ENCODE assay signal across 11 mouse cellular contexts in genomic region chr6:86874711-86875375, GRCm38 (mm10). TPM values are rescaled to one million over a fixed set of nuclear protein-coding genes. Genes with fewer than 3 reads are reported as not detected.
A peak's percentile ranks its signal among the peaks of the same experiment; 100 is the strongest.
DNase-seq lines count a peak whose midpoint lies in the region; ATAC-seq lines count a peak whose summit lies in the region.
"Had no signal": no experiment of that assay in that cellular context is flagged by ENCODE, and none has a peak within 500 bp of the region (broad histone marks: within the 10 kb centered on the region; RNA-seq: fewer than 3 reads in every experiment).

No protein-coding gene starts in this region.

- intact Hi-C loops in left cerebral cortex, postnatal 4 days (cut with DNase I): no loop called here
- intact Hi-C loops in left cerebral cortex, postnatal 36 days (cut with DNase I): no loop called here

- no peak overlapping the region for H3K4me3 ChIP-seq in forebrain, embryonic 13.5 days
- H3K4me3 ChIP-seq: liver, embryonic 13.5 days had no signal

- no peaks in the 10 kb centered on the region for H3K27me3 ChIP-seq in forebrain, embryonic 13.5 days
- H3K27me3 ChIP-seq: liver, embryonic 13.5 days had no signal

- no peak for ATAC-seq in forebrain, embryonic 13.5 days
- ATAC-seq: CD4-positive, CD25-positive, alpha-beta regulatory T cell, adult 4 months had no signal

- H3K4me1 ChIP-seq in forebrain, embryonic 13.5 days: no peaks in the 10 kb centered on the region

- peaks cover 2% of the 10 kb centered on the region; the same call in 1 of the 2 replicates for H3K36me3 ChIP-seq in forebrain, embryonic 13.5 days (ENCODE audit: poor library complexity, severe bottlenecking)

- no peak overlapping the region for H3K4me2 ChIP-seq in forebrain, embryonic 13.5 days
- H3K4me2 ChIP-seq: liver, embryonic 13.5 days had no signal

- peak; percentile 41 to 48 for DNase-seq in cerebellum, postnatal 14 days
- DNase-seq in cerebellum, adult 8-10 months: no peak
- peak; percentile 41 for DNase-seq in left cerebral cortex, postnatal 4 days
- no peak for DNase-seq in left cerebral cortex, postnatal 36 days (ENCODE audit: low spot score in 2 of 2)
- peak; percentile 94 for DNase-seq in 416B (ENCODE audit: low read depth)
- peak; percentile 39 for DNase-seq in kidney, postnatal 14 days
- DNase-seq in ovary, postnatal 10 days (ENCODE audit: low spot score): no peak
- DNase-seq: liver, embryonic 13.5 days; right cerebral cortex, adult 18-20 months had no signal

- H3K9ac ChIP-seq in forebrain, embryonic 13.5 days: no peak overlapping the region
- H3K9ac ChIP-seq: liver, embryonic 13.5 days had no signal

- 89% methylated on average over 6 of the region's 6 CpGs for WGBS in forebrain, embryonic 13.5 days

- H3K9me3 ChIP-seq in forebrain, embryonic 13.5 days (replicated peaks): no peaks in the 10 kb centered on the region
- H3K9me3 ChIP-seq: liver, embryonic 13.5 days had no signal

- no peak overlapping the region for H3K27ac ChIP-seq in forebrain, embryonic 13.5 days
- H3K27ac ChIP-seq: liver, embryonic 13.5 days had no signal

RNA-seq across cellular contexts. Expression of gene Aak1, which starts 25.5 kb away (rescaled TPM):
- 100 to 1,000 TPM; 165 to 166 TPM for total RNA-seq in left cerebral cortex, postnatal 4 days (2021)
- total RNA-seq in left cerebral cortex, postnatal 36 days (2021): 100 to 1,000 TPM; 399 to 437 TPM
- 21.3 and 24.3 TPM in 2 replicates for polyA plus RNA-seq in forebrain, embryonic 13.5 days (2015; fragmentation: Nextera tagmentation; extraction: Ambion mirVana)

Comparison
In these comparisons a context has a peak if more than half of its experiments do, and no peak if none do; other contexts are left out.
1. DNase-seq: peak in cerebellum, postnatal 14 days (2 of 2), left cerebral cortex, postnatal 4 days (single experiment), 416B (single experiment) and kidney, postnatal 14 days (single experiment); none in cerebellum, adult 8-10 months (single experiment), left cerebral cortex, postnatal 36 days (0 of 2) and ovary, postnatal 10 days (single experiment).